Mouse (Mus musculus): ENCODE data around the gene Olfr27.

Gene Olfr27

DNA sequence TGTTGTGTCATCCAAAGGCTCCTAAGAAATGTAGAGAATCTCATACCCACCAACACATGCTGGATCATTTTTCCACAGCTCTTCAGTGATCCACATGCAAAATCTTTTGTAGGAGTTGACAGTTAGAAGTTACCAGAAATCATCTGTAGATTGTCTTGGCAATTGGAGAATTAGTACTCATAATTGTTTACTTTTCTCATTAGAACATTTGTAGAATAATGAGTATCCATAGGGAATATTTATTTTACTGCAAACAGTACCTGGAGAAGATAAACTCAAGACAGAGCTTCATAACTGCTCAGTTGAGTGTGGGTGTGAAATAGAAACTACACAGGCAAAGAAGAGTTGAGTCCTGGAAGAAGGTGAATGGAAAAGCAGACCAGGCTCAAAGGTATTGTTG is at the start of gene Olfr27:
Gene Olfr27, plus strand, starts transcription at position 301 of the 400 bp plus-strand sequence.
- ATAC-seq (ENCODE audit: low TSS enrichment), result no peak

DNA sequence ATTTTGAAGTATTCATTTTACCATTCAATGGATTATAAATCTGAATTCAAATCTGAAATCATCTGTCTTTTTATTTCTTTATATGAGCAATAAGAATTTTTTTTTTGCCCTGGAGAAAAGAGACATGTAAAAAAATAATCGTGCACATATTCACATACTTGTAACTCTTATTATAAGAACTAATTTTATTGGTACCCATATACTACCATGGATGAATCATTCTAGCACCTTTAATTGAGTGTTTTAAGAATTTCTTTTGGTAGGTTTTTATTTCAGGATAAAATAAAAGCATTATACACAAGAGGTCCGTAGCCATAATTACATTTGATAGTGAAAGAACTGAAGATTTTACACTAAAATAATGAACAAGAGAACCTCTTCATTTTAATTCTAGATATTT is 49.1 kb upstream of the Olfr27 start, which contains the start of gene Olfr938:
Gene Olfr938, minus strand, starts transcription at position 101 of the 400 bp plus-strand sequence.
- ATAC-seq (ENCODE audit: low TSS enrichment), result no peak

DNA sequence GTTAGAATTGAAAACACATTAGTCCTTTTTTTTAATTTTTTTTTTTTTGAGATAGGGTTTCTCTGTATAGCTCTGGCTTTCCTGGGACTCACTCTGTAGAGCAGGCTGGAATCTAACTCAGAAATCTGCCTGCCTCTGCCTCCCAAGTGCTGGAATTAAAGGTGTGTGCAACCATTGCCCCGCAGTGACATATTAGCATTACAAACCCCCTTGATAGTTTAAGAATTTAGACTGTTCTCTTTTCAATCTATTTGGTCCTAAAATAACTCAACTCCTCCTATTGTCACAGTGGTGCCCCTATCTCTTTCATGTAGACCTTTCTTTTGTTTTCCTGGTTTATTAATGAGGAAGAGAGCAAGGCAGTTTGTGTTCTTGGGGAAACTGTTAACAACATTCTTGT is 605 bp upstream of the Olfr27 start:
- no peak for ATAC-seq (ENCODE audit: low TSS enrichment)

DNA sequence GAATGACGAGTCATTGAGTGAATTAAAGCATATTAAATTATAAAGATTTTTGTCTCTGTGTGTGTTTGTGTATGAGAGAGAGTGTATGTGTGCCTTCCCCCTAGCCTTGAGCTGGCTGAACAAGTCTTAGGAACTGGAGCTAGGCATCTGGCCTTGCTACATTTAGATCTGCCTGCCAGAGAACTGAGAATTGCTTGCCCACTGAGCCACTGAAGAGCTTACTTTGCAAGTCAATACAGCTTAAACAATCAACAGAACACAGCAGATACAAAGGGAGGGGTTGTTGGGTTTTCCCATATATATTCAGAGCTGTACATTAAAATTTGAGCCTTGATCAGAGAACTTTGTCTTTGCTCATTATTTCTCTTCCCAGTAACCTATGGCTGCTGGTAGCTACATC is 24.5 kb downstream of the Olfr27 start:
- ATAC-seq (ENCODE audit: low TSS enrichment), result no peak

DNA sequence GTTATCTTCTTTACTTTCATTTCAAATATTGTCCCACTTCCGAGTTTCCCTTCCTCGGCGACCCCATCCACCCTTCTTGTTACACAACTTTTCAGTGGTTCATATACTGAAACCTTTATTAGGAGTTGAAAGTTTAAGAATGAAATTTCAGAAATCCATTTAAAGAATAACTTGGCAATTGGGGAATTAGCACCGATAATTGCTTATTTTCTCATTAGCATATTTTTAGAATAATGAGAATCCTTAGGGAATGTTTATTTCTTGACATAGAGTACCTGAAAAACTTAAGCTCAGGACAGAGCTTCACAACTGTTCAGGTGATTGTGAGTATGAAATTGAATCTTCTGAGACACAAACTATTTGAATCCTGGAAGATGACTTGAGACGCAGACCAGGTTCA is 38.1 kb downstream of the Olfr27 start, which contains the start of gene Olfr943:
Gene Olfr943, plus strand, starts transcription at position 301 of the 400 bp plus-strand sequence.
- no peak for ATAC-seq (ENCODE audit: low TSS enrichment)

Data from frontal cortex, adult (tissue).